ENCODE assay signal across 27 mouse cellular contexts in genomic region chr1:134658841-134659240, GRCm38 (mm10). TPM values are rescaled to one million over a fixed set of nuclear protein-coding genes. Genes with fewer than 3 reads are reported as not detected.
A peak's percentile ranks its signal among the peaks of the same experiment; 100 is the strongest.
DNase-seq lines count a peak whose midpoint lies in the region; ATAC-seq and TF ChIP-seq lines count a peak whose summit lies in the region.
"Had no signal": no experiment of that assay in that cellular context is flagged by ENCODE, and none has a peak within 500 bp of the region (broad histone marks: within the 10 kb centered on the region; RNA-seq: fewer than 3 reads in every experiment).

No protein-coding gene starts in this region.

- no peaks in the 10 kb centered on the region for H3K9me3 ChIP-seq in embryonic facial prominence, embryonic 14.5 days (ENCODE audit: control insufficient read depth, low read length)
- H3K9me3 ChIP-seq in embryonic facial prominence, embryonic 10.5 days: no peaks in the 10 kb centered on the region
- H3K9me3 ChIP-seq in stomach, embryonic 14.5 days (ENCODE audit: control insufficient read depth, low read depth, low read length): no peaks in the 10 kb centered on the region
- H3K9me3 ChIP-seq in stomach, postnatal 0 days (ENCODE audit: control insufficient read depth, low read length): no peaks in the 10 kb centered on the region
- H3K9me3 ChIP-seq in stomach, embryonic 16.5 days (replicated peaks; ENCODE audit: control insufficient read depth, low read length): no peaks in the 10 kb centered on the region
- H3K9me3 ChIP-seq: embryonic facial prominence, embryonic 12.5 days; embryonic facial prominence, embryonic 15.5 days; forebrain, embryonic 10.5 days; forebrain, embryonic 12.5 days; G1E had no signal

- no peak for ATAC-seq in embryonic facial prominence, embryonic 14.5 days (ENCODE audit: low read depth)
- ATAC-seq in stomach, embryonic 14.5 days (ENCODE audit: insufficient number of reproducible peaks, insufficient read depth, low FRiP score, low read depth): no peak
- ATAC-seq in stomach, postnatal 0 days (ENCODE audit: low FRiP score, low TSS enrichment): no peak
- no peak for ATAC-seq in stomach, embryonic 16.5 days (ENCODE audit: insufficient read depth, low FRiP score)
- ATAC-seq: CD4-positive, CD25-positive, alpha-beta regulatory T cell, adult 4 months; forebrain, embryonic 14.5 days; forebrain, embryonic 16.5 days had no signal

- no peaks in the 10 kb centered on the region for H3K4me1 ChIP-seq in embryonic facial prominence, embryonic 14.5 days (ENCODE audit: control insufficient read depth, insufficient read depth, low read length)
- peaks cover 6% of the 10 kb centered on the region for H3K4me1 ChIP-seq in embryonic facial prominence, embryonic 10.5 days
- H3K4me1 ChIP-seq in stomach, embryonic 14.5 days (ENCODE audit: control insufficient read depth, insufficient read depth, low read length): 0 out of 2 replicates have a peak, but pooled peaks cover 17% of the 10 kb centered on the region
- H3K4me1 ChIP-seq in stomach, postnatal 0 days (replicated peaks; ENCODE audit: control insufficient read depth, insufficient read depth): no peaks in the 10 kb centered on the region
- peaks cover 5% of the 10 kb centered on the region; the same call in 1 of the 2 replicates for H3K4me1 ChIP-seq in stomach, embryonic 16.5 days (ENCODE audit: control insufficient read depth, insufficient read depth, low read length)
- H3K4me1 ChIP-seq: embryonic facial prominence, embryonic 15.5 days had no signal

- no peak overlapping the region for H3K4me3 ChIP-seq in embryonic facial prominence, embryonic 14.5 days (ENCODE audit: low read depth, low read length)
- H3K4me3 ChIP-seq in embryonic facial prominence, embryonic 10.5 days: no peak overlapping the region
- no peak overlapping the region for H3K4me3 ChIP-seq in stomach, embryonic 14.5 days (ENCODE audit: low read depth, low read length)
- H3K4me3 ChIP-seq in stomach, postnatal 0 days (ENCODE audit: low read depth, low read length): no peak overlapping the region
- no peak overlapping the region for H3K4me3 ChIP-seq in stomach, embryonic 16.5 days (replicated peaks; ENCODE audit: low read length)
- H3K4me3 ChIP-seq: embryonic facial prominence, embryonic 12.5 days; embryonic facial prominence, embryonic 15.5 days; erythroblast, embryonic 14.5 days; forebrain, embryonic 10.5 days; forebrain, embryonic 12.5 days had no signal

- TF ChIP-seq EP300 in stomach, postnatal 0 days (optimal IDR thresholded peaks at IDR 0.05): no peak

- WGBS in embryonic facial prominence, embryonic 14.5 days: 69% methylated on average over 7 of the region's 7 CpGs
- WGBS in embryonic facial prominence, embryonic 10.5 days: 86% methylated on average over 7 of the region's 7 CpGs
- WGBS in stomach, embryonic 14.5 days: 40% methylated on average over 7 of the region's 7 CpGs
- 44% methylated on average over 7 of the region's 7 CpGs for WGBS in stomach, postnatal 0 days
- WGBS in stomach, embryonic 16.5 days: 44% methylated on average over 7 of the region's 7 CpGs

- H3K9ac ChIP-seq in embryonic facial prominence, embryonic 14.5 days (ENCODE audit: low read depth, low read length): no peak overlapping the region
- H3K9ac ChIP-seq in stomach, embryonic 14.5 days (replicated peaks; ENCODE audit: low read depth, low read length): no peak overlapping the region
- no peak overlapping the region for H3K9ac ChIP-seq in stomach, postnatal 0 days (ENCODE audit: low read length)
- H3K9ac ChIP-seq in stomach, embryonic 16.5 days (ENCODE audit: low read length): 0 out of 2 replicates have a peak overlapping the region, but pooled peaks have one; percentile 8
- H3K9ac ChIP-seq: embryonic facial prominence, embryonic 12.5 days; embryonic facial prominence, embryonic 15.5 days; forebrain, embryonic 12.5 days had no signal

- peak; percentile 50 for DNase-seq in embryonic facial prominence, embryonic 14.5 days (ENCODE audit: low spot score)
- DNase-seq in embryonic facial prominence, embryonic 10.5 days (ENCODE audit: low spot score): no peak
- no peak for DNase-seq in stomach, postnatal 0 days (ENCODE audit: low spot score)
- DNase-seq in adrenal gland, postnatal 4 days (ENCODE audit: low spot score in 2 of 2): no peak
- DNase-seq: adrenal gland, adult 2 months; adrenal gland, postnatal 10 days; adrenal gland, postnatal 25 days; B cell, adult 2 months; cerebellum, adult 11 months; cerebellum, adult 18-20 months; cerebellum, adult 8-10 months; cerebellum, adult 9-11 months; cerebellum, postnatal 14 days; cerebellum, postnatal 36 days; embryo, embryonic 11 days had no signal

- H3K4me2 ChIP-seq in embryonic facial prominence, embryonic 14.5 days (ENCODE audit: low read depth, low read length): no peak overlapping the region
- H3K4me2 ChIP-seq in stomach, embryonic 14.5 days (replicated peaks; ENCODE audit: low read depth, low read length): no peak overlapping the region
- no peak overlapping the region for H3K4me2 ChIP-seq in stomach, postnatal 0 days (replicated peaks; ENCODE audit: low read depth)
- no peak overlapping the region for H3K4me2 ChIP-seq in stomach, embryonic 16.5 days (ENCODE audit: low read depth, low read length)
- H3K4me2 ChIP-seq: embryonic facial prominence, embryonic 12.5 days; embryonic facial prominence, embryonic 15.5 days; forebrain, embryonic 12.5 days had no signal

- TF ChIP-seq CTCF in stomach, postnatal 0 days (IDR thresholded peaks at IDR 0.05; ENCODE audit: low read depth): no peak

- H3K36me3 ChIP-seq in embryonic facial prominence, embryonic 14.5 days (ENCODE audit: control insufficient read depth, insufficient read depth, low read length): no peaks in the 10 kb centered on the region
- no peaks in the 10 kb centered on the region for H3K36me3 ChIP-seq in embryonic facial prominence, embryonic 10.5 days (replicated peaks)
- no peaks in the 10 kb centered on the region for H3K36me3 ChIP-seq in stomach, embryonic 14.5 days (ENCODE audit: control insufficient read depth, insufficient read depth, low read length)
- no peaks in the 10 kb centered on the region for H3K36me3 ChIP-seq in stomach, postnatal 0 days (ENCODE audit: control insufficient read depth, insufficient read depth, low read length)
- H3K36me3 ChIP-seq in stomach, embryonic 16.5 days (ENCODE audit: control insufficient read depth, insufficient read depth, low read length): no peaks in the 10 kb centered on the region
- H3K36me3 ChIP-seq: embryonic facial prominence, embryonic 12.5 days; embryonic facial prominence, embryonic 15.5 days; forebrain, embryonic 10.5 days; forebrain, embryonic 12.5 days; G1E had no signal

- peaks cover 3% of the 10 kb centered on the region; the same call in 1 of the 2 replicates for H3K27me3 ChIP-seq in embryonic facial prominence, embryonic 14.5 days (replicated peaks; ENCODE audit: control insufficient read depth, insufficient read depth, low read length)
- peaks cover 4% of the 10 kb centered on the region for H3K27me3 ChIP-seq in embryonic facial prominence, embryonic 10.5 days (replicated peaks; ENCODE audit: low read depth, poor library complexity, severe bottlenecking)
- H3K27me3 ChIP-seq in stomach, embryonic 14.5 days (ENCODE audit: control insufficient read depth, insufficient read depth, low read length): no peaks in the 10 kb centered on the region
- no peaks in the 10 kb centered on the region for H3K27me3 ChIP-seq in stomach, postnatal 0 days (ENCODE audit: control insufficient read depth, insufficient read depth, low read length)
- no peaks in the 10 kb centered on the region for H3K27me3 ChIP-seq in stomach, embryonic 16.5 days (ENCODE audit: control insufficient read depth, insufficient read depth, low read length)
- H3K27me3 ChIP-seq: embryonic facial prominence, embryonic 15.5 days had no signal

- no peak overlapping the region for H3K27ac ChIP-seq in embryonic facial prominence, embryonic 14.5 days (replicated peaks; ENCODE audit: low read depth, low read length)
- no peak overlapping the region for H3K27ac ChIP-seq in embryonic facial prominence, embryonic 10.5 days (replicated peaks)
- H3K27ac ChIP-seq in stomach, embryonic 14.5 days (ENCODE audit: low read length): peak overlapping the region; percentile 76; the same call in 1 of the 2 replicates
- no peak overlapping the region for H3K27ac ChIP-seq in stomach, postnatal 0 days (replicated peaks)
- no peak overlapping the region for H3K27ac ChIP-seq in stomach, embryonic 16.5 days (ENCODE audit: low read length)
- H3K27ac ChIP-seq: embryonic facial prominence, embryonic 12.5 days; embryonic facial prominence, embryonic 15.5 days; forebrain, embryonic 10.5 days; forebrain, embryonic 12.5 days had no signal

RNA-seq across cellular contexts. Expression of gene Syt2, which starts 12.4 kb away (rescaled TPM):
- 1.2 and 1.6 TPM in 2 replicates for polyA plus RNA-seq in embryonic facial prominence, embryonic 14.5 days (2014; fragmentation: Nextera tagmentation; extraction: Ambion mirVana)
- polyA plus RNA-seq in embryonic facial prominence, embryonic 10.5 days (2016; fragmentation: Nextera tagmentation; extraction: Ambion mirVana): 3.6 and 3.8 TPM in 2 replicates
- 3.4 and 3.8 TPM in 2 replicates for polyA plus RNA-seq in stomach, embryonic 14.5 days (2014; fragmentation: Nextera tagmentation; extraction: Ambion mirVana)
- polyA plus RNA-seq in stomach, postnatal 0 days (2015; fragmentation: Nextera tagmentation; extraction: Ambion mirVana): 0.50 and 0.58 TPM in 2 replicates
- 2.2 and 2.6 TPM in 2 replicates for polyA plus RNA-seq in stomach, embryonic 16.5 days (2015; fragmentation: Nextera tagmentation; extraction: Ambion mirVana)
- total RNA-seq in adrenal gland, postnatal 4 days (2021): 1 to 10 TPM; 1.5 to 2.9 TPM
- total RNA-seq: CH12.LX had no signal
- polyA plus RNA-seq: G1E had no signal
